Mouse (Mus musculus) stomach, embryonic 14.5 days (tissue): ENCODE data around the gene Zfp334. TPM values are rescaled to one million over a fixed set of nuclear protein-coding genes. Genes with fewer than 3 reads are reported as not detected.

Experiments
- ATAC-seq: fragments of 200-750 bp; cut with Nextera tagmentation; 2 replicates; pipeline ENCODE4 v1.8.0; 2017; ENCODE audit warnings: low read depth, moderate TSS enrichment; ENCODE audit not compliant: insufficient number of reproducible peaks, insufficient read depth, low FRiP score
- H3K27ac ChIP-seq: fragments of 300-500 bp; sonication (generic); 2 replicates; pipeline ENCODE4 v1.5.1; 2014; ENCODE audit warnings: mild to moderate bottlenecking, low read length, moderate library complexity, mixed read lengths
- H3K27me3 ChIP-seq: fragments of 300-500 bp; sonication (generic); 2 replicates; pipeline ENCODE4 v1.6.1; 2014; ENCODE audit warnings: low read length, control low read depth, mixed read lengths; ENCODE audit not compliant: control insufficient read depth, insufficient read depth
- H3K36me3 ChIP-seq: fragments of 300-500 bp; sonication (generic); 2 replicates; pipeline ENCODE4 v1.6.1; 2014; ENCODE audit warnings: mild to moderate bottlenecking, control low read depth, low read length, moderate library complexity, mixed read lengths; ENCODE audit not compliant: control insufficient read depth, insufficient read depth
- H3K4me1 ChIP-seq: fragments of 300-500 bp; sonication (generic); 2 replicates; pipeline ENCODE4 v1.6.1; 2014; ENCODE audit warnings: low read length, control low read depth, mixed read lengths; ENCODE audit not compliant: control insufficient read depth, insufficient read depth
- H3K4me2 ChIP-seq: fragments of 300-500 bp; sonication (generic); replicated peaks from 2 replicates; pipeline ENCODE4 v1.6.1; 2014; ENCODE audit warnings: low read depth, low read length, control low read depth
- H3K4me3 ChIP-seq: fragments of 300-500 bp; sonication (generic); 2 replicates; pipeline ENCODE4 v1.5.1; 2014; ENCODE audit warnings: low read depth, low read length, control low read depth
- H3K9ac ChIP-seq: fragments of 300-500 bp; sonication (generic); replicated peaks from 2 replicates; pipeline ENCODE4 v1.6.1; 2014; ENCODE audit warnings: low read depth, mild to moderate bottlenecking, control low read depth, low read length, moderate library complexity, mixed read lengths
- H3K9me3 ChIP-seq: fragments of 300-500 bp; sonication (generic); 2 replicates; pipeline ENCODE4 v1.6.1; 2016; ENCODE audit warnings: low read depth, low read length, control low read depth; ENCODE audit not compliant: control insufficient read depth
- WGBS: fragments of 180-500 bp; shearing (Covaris S2); extraction: QIAGEN DNeasy Blood & Tissue Kit; methylation state at CpG from one replicate; pipeline ENCODE4 v1.1.7; 2014; 5-methylcytosine and 5-hydroxymethylcytosine counted together
- polyA plus RNA-seq: library from polyadenylated mRNA; unstranded; fragments of >200 nt; fragmentation: Nextera tagmentation; extraction: Ambion mirVana; gene quantifications from 2 replicates; pipeline ENCODE4 v1.2.1, GENCODE M21; 2014

The Zfp334 gene
- polyA plus RNA-seq, 1 experiment from 2014 or later: 9.6 TPM

GRCm38 (mm10) chr2:165370348-165370747, 17.7 kb downstream of the Zfp334 start:
- H3K27ac ChIP-seq: no peak overlapping the region
- no peak overlapping the region for H3K4me2 ChIP-seq
- H3K36me3 ChIP-seq: 0 out of 2 replicates have a peak, but pooled peaks cover 3% of the 10 kb centered on the region
- no peak overlapping the region for H3K9ac ChIP-seq
- H3K27me3 ChIP-seq: peaks cover 3% of the 10 kb centered on the region; the same call in 1 of the 2 replicates
- H3K4me3 ChIP-seq: no peak overlapping the region
- no peak for ATAC-seq
- H3K4me1 ChIP-seq: 0 out of 2 replicates have a peak, but pooled peaks cover 15% of the 10 kb centered on the region
- no peaks in the 10 kb centered on the region for H3K9me3 ChIP-seq
- WGBS: 73% methylated on average over 3 of the region's 3 CpGs

GRCm38 (mm10) chr2:165368496-165368895, 19.6 kb downstream of the Zfp334 start, which contains the start of gene Zfp663:
Gene Zfp663, minus strand, starts transcription at chr2:165368729.
- Histone ChIP-seq H3K27me3 (peaks cover 3% of the 10 kb centered on the region; the same call in 1 of the 2 replicates), H3K27ac (no peak within 1 kb of the TSS), H3K4me1 (0 out of 2 replicates have a peak, but pooled peaks cover 15% of the 10 kb centered on the region), H3K36me3 (no peaks in the 10 kb centered on the region), H3K4me3 (peak within 1 kb of the TSS; percentile 21), H3K9me3 (no peaks in the 10 kb centered on the region), H3K4me2 (peak within 1 kb of the TSS; percentile 39), H3K9ac (no peak within 1 kb of the TSS)
- ATAC-seq: no peak
- WGBS: under 1% methylated on average over 27 of the region's 27 CpGs

GRCm38 (mm10) chr2:165367868-165368439, 20.1 kb downstream of the Zfp334 start:
- no peak for ATAC-seq
- H3K9me3 ChIP-seq: no peaks in the 10 kb centered on the region
- 0 out of 2 replicates have a peak, but pooled peaks cover 15% of the 10 kb centered on the region for H3K4me1 ChIP-seq
- WGBS: under 1% methylated on average over 13 of the region's 13 CpGs
- H3K27ac ChIP-seq: no peak overlapping the region
- peak overlapping the region; percentile 21 for H3K4me3 ChIP-seq
- H3K4me2 ChIP-seq: peak overlapping the region; percentile 39
- H3K9ac ChIP-seq: no peak overlapping the region
- H3K36me3 ChIP-seq: no peaks in the 10 kb centered on the region
- peaks cover 3% of the 10 kb centered on the region; the same call in 1 of the 2 replicates for H3K27me3 ChIP-seq

- H3K9ac ChIP-seq: no peak overlapping the region
- 0 out of 2 replicates have a peak, but pooled peaks cover 15% of the 10 kb centered on the region for H3K4me1 ChIP-seq
- H3K4me2 ChIP-seq: peak overlapping the region; percentile 39; the same call in 1 of the 2 replicates
- no peak overlapping the region for H3K4me3 ChIP-seq
- no peaks in the 10 kb centered on the region for H3K36me3 ChIP-seq
- no peak overlapping the region for H3K27ac ChIP-seq
- ATAC-seq: peak; percentile 72
- peaks cover 3% of the 10 kb centered on the region; the same call in 1 of the 2 replicates for H3K27me3 ChIP-seq
- 6% methylated on average over 6 of the region's 8 CpGs for WGBS
- no peaks in the 10 kb centered on the region for H3K9me3 ChIP-seq
Observed at GRCm38 (mm10) chr2:165367047-165367520, 21.0 kb downstream of the Zfp334 start.

GRCm38 (mm10) chr2:165364334-165365091, 23.5 kb downstream of the Zfp334 start:
- Histone ChIP-seq H3K9me3 (no peaks in the 10 kb centered on the region), H3K4me3 (no peak overlapping the region), H3K9ac (no peak overlapping the region), H3K27ac (no peak overlapping the region), H3K4me1 (0 out of 2 replicates have a peak, but pooled peaks cover 15% of the 10 kb centered on the region), H3K27me3 (peaks cover 3% of the 10 kb centered on the region; the same call in 1 of the 2 replicates), H3K36me3 (no peaks in the 10 kb centered on the region), H3K4me2 (peak overlapping the region; percentile 20; the same call in 1 of the 2 replicates)
- 13% methylated on average over 21 of the region's 21 CpGs for WGBS
- ATAC-seq: no peak

- H3K27me3 ChIP-seq: peaks cover 3% of the 10 kb centered on the region; the same call in 1 of the 2 replicates
- H3K27ac ChIP-seq: no peak overlapping the region
- no peak overlapping the region for H3K4me3 ChIP-seq
- WGBS: 88% methylated on average over 6 of the region's 6 CpGs
- 0 out of 2 replicates have a peak, but pooled peaks cover 11% of the 10 kb centered on the region for H3K4me1 ChIP-seq
- no peak overlapping the region for H3K9ac ChIP-seq
- no peak for ATAC-seq
- H3K4me2 ChIP-seq: no peak overlapping the region
- no peaks in the 10 kb centered on the region for H3K9me3 ChIP-seq
- H3K36me3 ChIP-seq: no peaks in the 10 kb centered on the region
Observed at GRCm38 (mm10) chr2:165363282-165363681, 24.8 kb downstream of the Zfp334 start.

GRCm38 (mm10) chr2:165360861-165361260, 27.2 kb downstream of the Zfp334 start:
- Histone ChIP-seq H3K27me3 (no peaks in the 10 kb centered on the region), H3K36me3 (no peaks in the 10 kb centered on the region), H3K4me3 (no peak overlapping the region), H3K4me2 (no peak overlapping the region), H3K4me1 (no peaks in the 10 kb centered on the region), H3K9ac (no peak overlapping the region), H3K27ac (no peak overlapping the region), H3K9me3 (no peaks in the 10 kb centered on the region)
- 0% methylated on average over 1 of the region's 1 CpGs for WGBS
- ATAC-seq: no peak; the same call in 1 of the 2 replicates

- Histone ChIP-seq H3K9ac (no peak overlapping the region), H3K9me3 (peaks cover 13% of the 10 kb centered on the region; the same call in 1 of the 2 replicates), H3K4me1 (no peaks in the 10 kb centered on the region), H3K4me3 (no peak overlapping the region), H3K27ac (no peak overlapping the region), H3K36me3 (no peaks in the 10 kb centered on the region), H3K4me2 (no peak overlapping the region), H3K27me3 (no peaks in the 10 kb centered on the region)
- 91% methylated on average over 20 of the region's 20 CpGs for WGBS
- no peak for ATAC-seq
Observed at GRCm38 (mm10) chr2:165351828-165352513, 36.1 kb downstream of the Zfp334 start.
